Mouse (Mus musculus) heart, adult 2 months (tissue): ENCODE results near the gene Thoc5. TPM values are rescaled to one million over a fixed set of nuclear protein-coding genes. Genes with fewer than 3 reads are reported as not detected.

Experiments used
- DNase-seq, 2 experiments: peaks; one replicate each; pipeline ENCODE4 v3.0.0; 2021
- H3K27ac ChIP-seq: fragments of 200-600 bp; 2 replicates; pipeline ENCODE4 v1.8.1; 2022
- H3K27me3 ChIP-seq: fragments of 200-500 bp; 2 replicates; pipeline ENCODE4 v1.6.1; 2012; ENCODE audit warnings: mild to moderate bottlenecking, low read length, inconsistent platforms, mixed read lengths; ENCODE audit not compliant: control insufficient read depth, insufficient read depth
- H3K36me3 ChIP-seq: fragments of 200-500 bp; 2 replicates; pipeline ENCODE4 v1.6.1; 2012; ENCODE audit warnings: low read length, inconsistent platforms; ENCODE audit not compliant: control insufficient read depth, insufficient read depth
- H3K4me1 ChIP-seq: fragments of 200-500 bp; 2 replicates; pipeline ENCODE4 v1.6.1; 2011; ENCODE audit warnings: low read length; ENCODE audit not compliant: control insufficient read depth, insufficient read depth
- H3K4me3 ChIP-seq: fragments of 200-600 bp; 2 replicates; pipeline ENCODE4 v1.8.1; 2022
- H3K79me2 ChIP-seq: fragments of 200-500 bp; replicated peaks from 2 replicates; pipeline ENCODE4 v1.6.1; 2012; ENCODE audit warnings: mild to moderate bottlenecking, inconsistent platforms, low read length, moderate library complexity, mixed read lengths; ENCODE audit not compliant: control insufficient read depth, insufficient read depth
- H3K9ac ChIP-seq: fragments of 200-500 bp; 2 replicates; pipeline ENCODE4 v1.6.1; 2012; ENCODE audit warnings: low read depth, mild to moderate bottlenecking, control low read depth, inconsistent platforms, low read length, mixed read lengths
- CTCF ChIP-seq: fragments of 200-600 bp; IDR thresholded peaks from 2 replicates; pipeline ENCODE4 v1.8.1; 2022; ENCODE audit warnings: antibody characterized with exemption, mild to moderate bottlenecking, moderate library complexity
- EP300 ChIP-seq: fragments of 200-500 bp; IDR thresholded peaks from 2 replicates; pipeline ENCODE4 v1.6.1; 2011; ENCODE audit warnings: low read depth, low read length, control low read depth; ENCODE audit not compliant: insufficient read depth
- POLR2A ChIP-seq: fragments of 200-500 bp; IDR thresholded peaks from 2 replicates; pipeline ENCODE4 v1.6.1; 2011; ENCODE audit warnings: mild to moderate bottlenecking, low read depth, low read length, control low read depth; ENCODE audit not compliant: insufficient read depth
- WGBS: fragments of 180-500 bp; shearing (Covaris S2); methylation state at CpG from one replicate; pipeline ENCODE4 v1.1.7; 2018; 5-methylcytosine and 5-hydroxymethylcytosine counted together
- intact Hi-C: fragments of 180-260 bp; cut with DNase I; formaldehyde crosslinking; loops from one replicate; pipeline ENCODE4 v1.15.1; 2025
- microRNA-seq, 2 experiments: library from miRNA; unstranded; fragments of <30 nt; microRNA quantifications; one replicate each; pipeline ENCODE4 v1.2.0; 2021
- polyA plus RNA-seq: library from polyadenylated mRNA; depleted of rRNA; stranded (reverse); fragments of >200 nt; gene quantifications from 2 replicates; pipeline ENCODE4 v1.2.3, GENCODE M21; 2012; rRNA removed
- total RNA-seq, 2 experiments: library from RNA; stranded (reverse); gene quantifications; 2 replicates each; pipeline ENCODE4 v1.2.3; 2021

Gene Thoc5
- total and polyA plus RNA-seq, 3 experiments, result 12.8 to 16.5 (median 16.2) TPM

DNA sequence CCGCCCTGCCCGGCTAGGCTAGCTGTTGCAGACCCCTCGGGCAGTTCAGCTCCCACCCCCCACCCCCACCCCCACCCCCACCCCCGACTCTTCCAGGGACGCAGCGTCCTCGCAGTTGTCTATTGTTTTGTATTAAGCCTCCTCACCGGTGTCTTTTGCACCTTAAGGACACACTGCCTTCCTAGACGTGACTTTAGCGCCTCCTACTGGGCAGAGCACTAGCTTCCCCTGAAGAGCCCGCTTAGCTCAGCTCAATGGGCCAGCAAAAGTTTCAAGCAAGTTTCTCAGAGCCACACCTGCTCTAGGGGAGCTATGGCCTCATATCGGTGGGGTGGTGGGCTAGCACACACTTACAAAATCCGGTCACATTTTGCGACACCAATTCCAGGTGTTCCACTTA, 80.5 kb downstream of the Thoc5 start:
- Histone ChIP-seq H3K4me1 (peaks cover 5% of the 10 kb centered on the region), H3K4me3 (no peak overlapping the region), H3K27me3 (no peaks in the 10 kb centered on the region), H3K27ac (no peak overlapping the region), H3K9ac (no peak overlapping the region), H3K36me3 (no peaks in the 10 kb centered on the region), H3K79me2 (no peaks in the 10 kb centered on the region)
- 15% methylated on average over 14 of the region's 14 CpGs for WGBS
- peak; percentile 48 to 63 for DNase-seq
- no peak for TF ChIP-seq POLR2A
- no peak for TF ChIP-seq EP300
- TF ChIP-seq CTCF, result peak; percentile 74
- intact Hi-C loops, result no loop called here

Small RNAs within 50 kb of the gene (microRNA-seq; reads per million reads assigned to microRNA genes)
- gene Mir6918, result 0 to 1.1 reads per million in 2 experiments

Other genes with a start within 250 kb of the Thoc5 start
- gene Uqcr10, start 191.0 kb upstream of the Thoc5 start, total RNA-seq, result 1,000 to 10,000 TPM; 1,404 to 1,617 TPM
- gene Uqcr10, start 191.0 kb upstream of the Thoc5 start, polyA plus RNA-seq, result 2,007 and 2,149 TPM in 2 replicates
- gene Zmat5, start 190.6 kb upstream of the Thoc5 start, total RNA-seq, result 10 to 100 TPM; 22.2 to 26.3 TPM
- 32.1 and 36.2 TPM in 2 replicates for gene Zmat5, start 190.6 kb upstream of the Thoc5 start, polyA plus RNA-seq
- gene Cabp7, start 148.5 kb upstream of the Thoc5 start, total RNA-seq, result not detected
- gene Cabp7, start 148.5 kb upstream of the Thoc5 start, polyA plus RNA-seq, result not detected in 2 replicates
- gene Nf2, start 45.8 kb upstream of the Thoc5 start, total RNA-seq, result 10 to 100 TPM; 77.1 to 85.0 TPM
- 57.1 and 85.2 TPM in 2 replicates for gene Nf2, start 45.8 kb upstream of the Thoc5 start, polyA plus RNA-seq
- gene Nipsnap1, start 21.4 kb upstream of the Thoc5 start, total RNA-seq, result under 1 TPM; 0.50 to 0.75 TPM
- 1.6 and 3.6 TPM in 2 replicates for gene Nipsnap1, start 21.4 kb upstream of the Thoc5 start, polyA plus RNA-seq
- gene Nefh, start 52.7 kb downstream of the Thoc5 start, total RNA-seq, result under 1 TPM in 1 of 2 experiments, not detected in 1; 0.05 TPM
- gene Nefh, start 52.7 kb downstream of the Thoc5 start, polyA plus RNA-seq, result 0.06 and 0.08 TPM in 2 replicates
- 10 to 100 TPM; 48.1 to 48.6 TPM for gene Ap1b1, start 91.5 kb downstream of the Thoc5 start, total RNA-seq
- gene Ap1b1, start 91.5 kb downstream of the Thoc5 start, polyA plus RNA-seq, result 64.2 and 77.2 TPM in 2 replicates
- 1 to 10 TPM; 5.0 to 8.1 TPM for gene Rasl10a, start 162.8 kb downstream of the Thoc5 start, total RNA-seq
- gene Rasl10a, start 162.8 kb downstream of the Thoc5 start, polyA plus RNA-seq, result 5.2 and 5.4 TPM in 2 replicates
- 10 to 100 TPM; 18.2 to 21.0 TPM for gene Gas2l1, start 170.0 kb downstream of the Thoc5 start, total RNA-seq
- gene Gas2l1, start 170.0 kb downstream of the Thoc5 start, polyA plus RNA-seq, result 22.5 and 27.9 TPM in 2 replicates
- 10 to 100 TPM; 21.2 to 23.3 TPM for gene Rhbdd3, start 203.6 kb downstream of the Thoc5 start, total RNA-seq
- 30.9 and 34.4 TPM in 2 replicates for gene Rhbdd3, start 203.6 kb downstream of the Thoc5 start, polyA plus RNA-seq
- gene Ewsr1, start 203.9 kb downstream of the Thoc5 start, total RNA-seq, result 10 to 100 TPM; 89.7 to 92.3 TPM
- 164 and 193 TPM in 2 replicates for gene Ewsr1, start 203.9 kb downstream of the Thoc5 start, polyA plus RNA-seq